Mouse (Mus musculus): Measurements from ENCODE around the gene Cyth1.

Gene Cyth1

GRCm38 (mm10) chr11:118158753-118159152 is 89.6 kb downstream of the Cyth1 start:
- DNase-seq (ENCODE audit: inconsistent age in 2 of 2, low spot score in 1 of 2) = no peak

- DNase-seq (ENCODE audit: inconsistent age in 2 of 2, low spot score in 1 of 2) = no peak
These were observed 91.8 kb downstream of the Cyth1 start for GRCm38 (mm10) chr11:118156480-118157060.

- no peak for DNase-seq (ENCODE audit: inconsistent age in 2 of 2, low spot score in 1 of 2)
These were observed 95.4 kb downstream of the Cyth1 start for GRCm38 (mm10) chr11:118152964-118153363.

DNA sequence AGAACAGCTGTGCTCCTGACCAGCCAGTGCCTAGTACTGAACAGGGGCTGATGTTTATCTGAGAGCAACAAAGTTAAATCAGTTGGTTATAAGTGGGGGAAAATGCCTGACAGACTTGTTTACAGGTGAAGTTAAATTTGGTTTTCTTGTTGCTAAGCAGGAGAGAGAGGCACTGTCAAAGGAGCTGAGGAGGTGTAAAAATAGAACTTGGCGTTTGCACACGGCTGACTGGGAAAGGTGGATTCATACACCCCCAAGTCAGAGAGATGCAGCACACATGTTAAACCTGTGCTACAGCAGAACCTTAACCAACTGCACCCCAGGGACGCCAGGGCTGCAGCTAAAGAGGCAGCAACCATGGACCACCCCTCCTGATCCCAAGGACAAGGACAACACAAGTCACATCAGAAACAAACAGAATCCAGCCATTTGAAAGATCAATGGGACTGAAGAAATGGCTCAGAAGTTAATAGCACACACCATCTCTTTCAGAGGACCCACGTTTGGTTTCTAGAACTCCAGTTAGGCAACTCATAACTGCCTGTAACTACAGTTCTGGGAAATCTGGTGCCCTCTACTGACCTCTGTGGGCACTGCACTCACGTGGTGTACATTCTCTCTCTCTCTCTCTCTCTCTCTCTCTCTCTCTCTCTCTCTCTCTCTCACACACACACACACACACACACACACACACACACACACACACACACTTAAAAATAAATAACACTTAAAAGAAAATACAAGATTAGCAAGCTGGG is 96.8 kb downstream of the Cyth1 start:
- DNase-seq (ENCODE audit: inconsistent age in 2 of 2, low spot score in 1 of 2) = no peak

DNA sequence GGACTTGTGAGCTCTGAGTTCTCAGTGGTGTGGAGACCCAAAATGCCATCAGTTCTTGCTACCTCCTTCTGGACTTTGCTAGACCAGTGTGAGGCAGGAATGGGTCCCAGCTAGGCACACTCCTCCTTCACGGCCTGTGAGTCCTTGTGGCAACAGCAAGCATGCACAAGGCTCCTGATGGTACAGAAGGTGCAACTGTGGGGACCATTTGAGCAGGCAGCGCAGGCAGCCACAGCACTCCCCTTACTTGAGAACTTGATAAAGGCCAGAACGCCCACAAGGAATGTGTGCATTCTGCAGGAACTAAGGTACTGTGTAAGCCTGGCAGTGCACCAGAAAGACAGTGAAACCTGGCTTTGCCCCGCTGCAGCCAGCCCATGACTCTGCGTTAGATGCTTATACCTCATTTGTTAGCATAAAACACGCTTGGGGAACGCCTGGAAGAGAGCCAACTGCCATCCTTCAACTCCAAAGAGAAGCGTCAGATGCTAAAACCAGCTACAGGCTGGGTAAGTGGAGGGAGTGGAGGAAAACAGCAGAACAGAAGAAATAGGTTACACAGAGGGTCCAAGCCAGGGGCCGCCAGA is 98.2 kb downstream of the Cyth1 start:
- DNase-seq (ENCODE audit: inconsistent age in 2 of 2, low spot score in 1 of 2) = peak in 1 of 2 experiments; percentile 62

GRCm38 (mm10) chr11:118147877-118148637 is 100.3 kb downstream of the Cyth1 start:
- no peak for DNase-seq (ENCODE audit: inconsistent age in 2 of 2, low spot score in 1 of 2)

- DNase-seq (ENCODE audit: inconsistent age in 2 of 2, low spot score in 1 of 2) = no peak
These were observed 101.9 kb downstream of the Cyth1 start for GRCm38 (mm10) chr11:118146446-118146845.

GRCm38 (mm10) chr11:118145771-118146351 is 102.5 kb downstream of the Cyth1 start:
- DNase-seq (ENCODE audit: inconsistent age in 2 of 2, low spot score in 1 of 2) = peak; percentile 55 to 76

DNA sequence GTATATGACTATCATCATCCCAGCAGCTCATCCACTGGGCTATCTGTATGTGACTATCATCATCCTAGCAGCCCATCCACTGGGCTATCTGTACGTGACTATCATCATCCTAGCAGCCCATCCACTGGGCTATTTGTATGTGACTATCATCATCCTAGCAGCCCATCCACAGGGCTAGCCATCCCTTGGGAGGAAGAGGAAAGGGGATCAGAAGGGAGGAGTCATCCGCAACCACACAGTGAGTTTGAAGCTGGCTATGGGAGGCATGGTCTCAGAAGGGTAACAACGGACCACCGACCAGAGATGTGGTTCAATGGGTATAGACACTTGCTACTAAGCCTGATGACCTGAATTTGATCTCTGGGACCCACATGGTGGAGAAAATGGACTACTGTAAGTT is 103.3 kb downstream of the Cyth1 start:
- no peak for DNase-seq (ENCODE audit: inconsistent age in 2 of 2, low spot score in 1 of 2)

GRCm38 (mm10) chr11:118143731-118144130 is 104.7 kb downstream of the Cyth1 start:
- no peak for DNase-seq (ENCODE audit: inconsistent age in 2 of 2, low spot score in 1 of 2)

DNA sequence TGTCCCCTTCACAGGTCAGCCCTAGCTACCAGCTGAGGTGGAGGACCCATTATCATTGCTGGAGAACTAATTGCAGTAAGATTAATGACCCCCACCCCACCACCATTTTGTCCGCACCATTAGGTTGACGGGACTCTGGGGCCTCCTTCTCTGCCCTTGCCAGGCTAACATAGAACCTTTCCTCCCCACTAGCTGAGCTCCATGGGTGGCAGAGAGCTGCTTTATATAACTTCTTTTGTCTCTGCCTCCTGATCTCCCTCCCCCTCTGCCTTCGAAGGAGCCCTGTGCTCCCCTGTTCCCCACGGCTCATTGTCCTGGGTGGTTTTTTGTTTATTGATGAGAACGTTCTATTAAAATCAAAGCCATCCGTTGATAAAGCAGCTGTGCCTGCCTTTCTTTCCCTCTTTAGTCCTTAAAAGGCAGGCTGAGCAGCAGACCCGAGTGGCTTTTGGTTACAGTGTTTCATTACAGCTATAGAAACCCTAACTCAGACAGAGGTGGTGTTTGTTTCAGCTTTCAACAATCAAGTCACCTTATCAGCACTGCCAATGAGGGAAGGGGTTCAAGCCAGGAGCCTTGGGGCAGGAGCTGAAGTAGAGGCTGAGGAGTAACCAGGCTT is 105.7 kb downstream of the Cyth1 start:
- DNase-seq (ENCODE audit: inconsistent age in 2 of 2, low spot score in 1 of 2) = no peak

DNA sequence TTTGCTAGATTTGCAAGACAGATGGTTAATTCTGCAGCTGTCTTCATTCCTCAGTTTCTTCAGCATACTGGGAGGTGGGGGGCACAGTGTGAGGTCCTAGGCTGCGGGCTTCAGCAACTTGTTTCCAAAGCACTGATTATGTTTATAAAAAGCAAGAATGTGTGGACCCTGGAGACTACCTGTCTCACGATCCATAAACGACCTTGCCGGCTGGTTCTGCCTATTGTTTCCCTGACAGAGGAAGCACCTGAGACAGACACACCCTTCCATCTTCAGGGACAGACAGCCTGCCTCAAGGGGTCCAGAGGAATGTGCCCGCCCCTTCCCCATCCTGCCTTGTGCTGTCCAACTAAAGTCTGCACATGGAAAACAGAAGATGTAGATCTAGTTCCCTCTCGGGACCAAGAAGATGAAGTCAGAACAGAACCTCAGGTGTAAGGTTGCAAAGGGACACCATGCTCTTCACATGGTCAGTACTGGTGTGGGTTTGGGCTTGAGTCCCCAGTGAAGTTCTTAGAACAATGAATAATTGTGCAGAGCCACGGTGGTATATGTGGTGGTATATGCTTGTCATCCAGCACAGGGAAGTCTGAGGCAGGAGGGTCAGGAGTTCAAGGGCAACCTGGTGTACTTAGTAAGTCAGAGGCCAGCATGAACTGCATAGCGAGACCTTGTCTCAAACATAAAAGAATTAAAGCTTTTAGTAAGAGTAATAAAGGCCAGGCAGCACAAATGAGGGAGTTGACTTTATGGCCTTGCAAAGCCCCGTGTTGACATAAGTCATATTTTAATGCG is 107.4 kb downstream of the Cyth1 start:
- DNase-seq (ENCODE audit: inconsistent age in 2 of 2, low spot score in 1 of 2) = no peak

DNA sequence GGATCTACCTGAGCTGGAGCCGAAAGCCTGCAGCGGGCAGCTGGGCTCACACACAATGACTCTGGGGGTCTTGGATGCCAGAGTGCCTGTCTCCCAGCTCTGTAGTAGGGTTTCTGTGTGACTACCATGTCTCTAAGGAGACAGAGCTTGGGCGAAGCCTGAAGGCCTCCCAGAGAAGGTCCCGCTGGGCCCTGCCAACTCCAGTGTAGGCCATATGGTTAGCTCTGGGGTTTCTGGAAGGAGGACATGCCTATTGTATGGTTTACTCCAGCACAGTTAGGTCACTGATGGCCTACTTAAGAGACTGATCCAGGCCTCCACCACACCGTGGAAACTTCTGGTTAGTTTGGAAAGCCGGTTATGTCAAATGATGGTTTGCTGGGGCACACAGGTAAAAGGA is 110.0 kb downstream of the Cyth1 start:
- DNase-seq (ENCODE audit: inconsistent age in 2 of 2, low spot score in 1 of 2) = no peak

DNA sequence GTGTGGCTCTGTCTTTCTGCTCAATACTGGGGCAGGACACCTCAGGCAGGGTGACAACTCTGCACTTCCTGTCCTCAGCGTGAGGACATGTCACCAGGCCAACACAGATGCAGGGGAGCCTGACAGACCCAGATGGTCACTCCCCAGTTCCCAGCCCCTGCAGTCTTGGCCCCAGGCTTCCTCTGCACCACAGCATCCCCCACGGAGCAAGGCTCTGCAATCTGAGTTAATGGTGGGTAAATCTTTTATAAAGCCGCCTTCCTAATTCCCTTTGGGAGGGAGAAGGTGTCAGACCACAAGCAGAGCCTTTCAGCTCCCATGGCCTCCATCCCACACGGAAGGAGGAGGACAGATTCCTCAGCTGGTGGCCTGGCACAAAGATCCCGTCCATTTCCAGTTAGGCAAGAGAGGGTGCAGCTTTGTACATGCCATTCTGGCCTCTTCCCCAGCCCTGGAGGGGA is 112.2 kb downstream of the Cyth1 start:
- no peak for DNase-seq (ENCODE audit: inconsistent age in 2 of 2, low spot score in 1 of 2)

GRCm38 (mm10) chr11:118135271-118135670 is 113.1 kb downstream of the Cyth1 start:
- no peak for DNase-seq (ENCODE audit: inconsistent age in 2 of 2, low spot score in 1 of 2)

GRCm38 (mm10) chr11:118133752-118134169 is 114.6 kb downstream of the Cyth1 start:
- DNase-seq (ENCODE audit: inconsistent age in 2 of 2, low spot score in 1 of 2) = peak in 1 of 2 experiments; percentile 64

GRCm38 (mm10) chr11:118133133-118133751 is 115.2 kb downstream of the Cyth1 start:
- peak in 1 of 2 experiments; percentile 47 for DNase-seq (ENCODE audit: inconsistent age in 2 of 2, low spot score in 1 of 2)

GRCm38 (mm10) chr11:118132136-118132535 is 116.3 kb downstream of the Cyth1 start:
- peak; percentile 32 to 52 for DNase-seq (ENCODE audit: inconsistent age in 2 of 2, low spot score in 1 of 2)

- DNase-seq (ENCODE audit: inconsistent age in 2 of 2, low spot score in 1 of 2) = no peak
These were observed 117.9 kb downstream of the Cyth1 start, which contains the start of gene Dnah17 for GRCm38 (mm10) chr11:118130534-118130933. TSS of gene Dnah17 (minus strand) at chr11:118130634.
